Mouse (Mus musculus) WW6 (cell line): ENCODE results near the gene Cd5.
A peak's percentile ranks its signal among the peaks of the same experiment; 100 is the strongest.

Experiments
- DNase-seq: peaks from one replicate; pipeline ENCODE4 v3.0.0-alpha.2; 2013; ENCODE audit warnings: low read depth, low spot score

The Cd5 gene

GRCm38 (mm10) chr19:10729889-10730288 is 8.9 kb downstream of the Cd5 start:
- no peak for DNase-seq

GRCm38 (mm10) chr19:10724629-10725363 is 14.0 kb downstream of the Cd5 start:
- DNase-seq = no peak

DNA sequence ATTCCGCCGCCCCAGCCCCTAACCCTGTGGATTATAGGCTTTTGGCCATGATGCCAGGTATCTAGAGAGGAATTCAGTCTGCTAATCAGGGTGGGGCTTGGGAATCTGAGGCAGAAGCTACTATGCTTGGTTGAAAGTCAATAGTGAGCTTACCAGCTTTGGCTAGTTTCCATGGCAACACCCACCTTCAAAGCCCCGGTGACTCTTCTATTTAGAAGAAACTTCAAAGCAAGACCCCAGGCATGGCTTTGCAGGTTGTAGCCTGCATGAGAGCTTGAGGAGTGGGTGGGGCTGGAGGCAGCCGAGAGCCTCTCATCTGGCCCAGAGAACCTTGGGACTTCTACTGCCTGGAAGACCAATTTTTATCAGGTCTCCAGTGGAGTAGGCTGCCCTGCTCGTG is 15.2 kb downstream of the Cd5 start:
- DNase-seq = peak; percentile 65

DNA sequence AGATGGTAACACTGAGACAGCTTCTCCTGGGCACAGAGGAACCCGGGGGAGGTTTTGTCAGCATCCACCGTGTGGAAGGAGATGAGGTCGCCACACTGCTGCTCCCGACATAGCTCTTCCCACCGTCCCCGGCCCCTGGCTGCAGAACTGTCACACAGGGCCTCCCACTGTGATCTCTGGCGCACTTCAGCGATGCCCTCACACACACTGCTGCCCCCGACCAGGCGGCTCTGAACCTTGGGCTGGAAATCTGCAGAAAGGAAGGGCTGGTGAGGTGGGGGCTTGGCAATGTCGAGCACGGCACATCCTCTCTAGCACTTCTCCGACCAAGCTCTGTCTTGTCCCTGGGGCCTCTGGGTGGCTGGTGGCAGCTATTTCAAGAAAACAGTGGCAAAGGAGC is 15.7 kb downstream of the Cd5 start:
- DNase-seq = no peak

- no peak for DNase-seq
These were observed 17.7 kb downstream of the Cd5 start for GRCm38 (mm10) chr19:10721064-10721463.

- DNase-seq = no peak
These were observed 18.3 kb downstream of the Cd5 start for GRCm38 (mm10) chr19:10720524-10720923.

GRCm38 (mm10) chr19:10719751-10720150 is 19.1 kb downstream of the Cd5 start:
- DNase-seq = no peak

- DNase-seq = no peak
These were observed 20.5 kb downstream of the Cd5 start for GRCm38 (mm10) chr19:10718251-10718775.

GRCm38 (mm10) chr19:10715476-10715875 is 23.3 kb downstream of the Cd5 start:
- DNase-seq = no peak

DNA sequence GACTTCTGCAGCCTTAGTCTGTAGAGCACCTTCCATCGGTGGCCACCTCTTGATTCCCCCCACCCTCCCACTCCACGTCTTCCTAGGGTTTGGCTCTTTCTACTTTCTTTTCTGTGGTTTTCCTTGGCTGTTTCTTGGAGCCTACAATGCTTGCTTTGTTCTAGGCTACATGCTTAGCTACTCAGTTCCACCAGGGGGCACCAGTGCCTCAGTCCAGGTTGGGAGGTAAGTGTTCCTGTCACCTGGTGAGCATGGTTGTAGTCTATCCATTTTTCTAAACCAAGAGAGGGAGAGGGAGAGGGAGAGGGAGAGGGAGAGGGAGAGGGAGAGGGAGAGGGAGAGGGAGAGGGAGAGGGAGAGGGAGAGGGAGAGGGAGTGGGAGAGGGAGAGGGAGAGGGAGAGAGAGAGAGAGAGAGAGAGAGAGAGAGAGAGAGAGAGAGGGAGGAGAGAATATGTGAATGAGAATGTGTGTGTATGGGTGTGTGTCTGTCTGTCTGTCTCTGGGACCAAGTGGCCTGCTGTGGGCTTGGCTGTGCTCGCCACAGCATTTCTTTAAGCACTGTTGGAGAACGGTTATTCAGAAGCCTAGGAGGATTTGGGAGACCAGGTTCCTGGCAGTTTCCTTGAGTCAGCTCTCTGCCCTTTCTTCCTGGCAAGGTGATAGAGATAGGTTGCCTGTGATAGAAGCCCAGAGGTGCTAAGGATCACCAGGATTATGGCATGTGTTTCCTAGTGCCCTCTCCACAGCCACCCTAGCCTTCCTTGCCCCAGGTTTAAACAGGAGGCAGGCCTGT is 23.9 kb downstream of the Cd5 start:
- DNase-seq = peak; percentile 36

GRCm38 (mm10) chr19:10714168-10714567 is 24.6 kb downstream of the Cd5 start:
- DNase-seq = no peak

GRCm38 (mm10) chr19:10713551-10713950 is 25.3 kb downstream of the Cd5 start:
- no peak for DNase-seq

DNA sequence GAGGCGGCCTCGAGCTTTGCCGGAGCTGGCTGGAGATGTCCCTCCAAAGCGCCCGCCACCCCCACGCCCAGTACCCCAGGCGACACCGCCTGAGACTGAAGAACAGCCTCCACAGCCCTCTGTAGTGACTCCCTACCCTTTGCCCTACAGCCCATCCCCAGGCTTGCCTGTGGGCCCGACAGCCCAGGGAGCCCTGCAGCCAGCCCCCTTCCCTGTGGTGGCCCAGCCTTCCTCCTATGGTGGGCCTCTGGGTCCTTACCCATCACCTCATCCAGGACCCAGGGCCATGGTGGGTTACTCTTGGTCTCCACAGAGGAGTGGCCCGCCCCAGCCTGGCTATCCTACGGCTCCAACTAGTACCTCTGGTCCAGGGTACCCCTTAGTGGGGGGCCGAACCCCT is 26.2 kb downstream of the Cd5 start:
- DNase-seq = no peak

DNA sequence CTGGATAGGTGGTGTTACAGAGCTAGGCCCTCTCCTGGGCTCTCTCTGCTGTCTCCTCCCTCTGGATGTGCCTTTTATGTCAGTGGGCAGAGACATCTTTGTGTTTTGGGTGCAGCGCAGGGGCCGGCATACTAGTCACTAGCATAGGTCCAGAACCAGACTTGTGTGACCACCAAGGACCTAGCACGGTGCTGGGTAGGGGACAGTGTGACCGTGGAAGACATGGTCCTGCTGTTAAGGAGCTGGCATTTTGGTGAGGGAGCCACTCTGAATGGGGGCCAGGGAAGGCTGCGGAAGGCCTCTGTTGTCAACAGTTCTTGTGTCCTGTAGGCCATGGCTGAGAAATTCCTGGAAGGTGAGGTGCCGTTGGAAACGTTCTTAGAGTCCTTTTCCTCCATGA is 26.6 kb downstream of the Cd5 start:
- no peak for DNase-seq

GRCm38 (mm10) chr19:10710751-10711150 is 28.1 kb downstream of the Cd5 start:
- DNase-seq = no peak

- no peak for DNase-seq
These were observed 28.7 kb downstream of the Cd5 start for GRCm38 (mm10) chr19:10710088-10710511.

DNA sequence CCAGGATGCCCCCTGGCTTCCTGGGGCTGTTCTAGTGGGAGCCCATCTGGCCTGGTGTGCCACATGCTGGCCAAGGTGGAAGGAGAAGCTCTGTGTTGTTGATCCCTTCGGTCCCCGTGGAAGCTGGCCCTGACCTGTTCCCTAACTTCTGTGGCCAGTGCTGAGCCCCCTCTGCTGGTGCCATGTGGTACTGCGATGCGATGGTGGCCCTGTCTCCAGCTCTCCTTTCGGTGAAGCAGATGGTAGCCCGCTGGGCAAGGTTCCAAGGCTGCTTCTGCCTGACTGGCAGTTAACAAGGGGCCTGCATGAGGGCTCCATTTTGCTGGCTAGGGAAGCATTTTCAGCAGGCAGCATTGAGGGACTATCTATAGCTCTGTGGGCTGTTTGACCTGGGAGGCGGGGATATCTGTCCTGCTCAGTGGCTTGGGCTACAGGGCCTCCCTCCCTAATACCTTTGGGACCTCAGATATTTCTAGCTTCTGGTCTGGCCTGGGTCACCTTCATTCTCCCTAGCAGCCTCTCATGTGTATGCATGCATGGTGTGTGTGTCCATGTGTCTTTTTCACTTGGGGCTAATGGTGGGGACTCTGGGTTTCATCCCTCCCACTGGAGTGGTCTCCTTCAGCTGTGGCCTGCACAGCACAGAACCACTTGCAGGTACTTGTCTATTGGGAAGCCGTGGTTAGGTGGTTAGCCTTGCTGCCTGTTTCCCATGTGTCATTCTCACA is 29.3 kb downstream of the Cd5 start:
- DNase-seq = peak; percentile 55

- no peak for DNase-seq
These were observed 29.9 kb downstream of the Cd5 start for GRCm38 (mm10) chr19:10708900-10709299.

DNA sequence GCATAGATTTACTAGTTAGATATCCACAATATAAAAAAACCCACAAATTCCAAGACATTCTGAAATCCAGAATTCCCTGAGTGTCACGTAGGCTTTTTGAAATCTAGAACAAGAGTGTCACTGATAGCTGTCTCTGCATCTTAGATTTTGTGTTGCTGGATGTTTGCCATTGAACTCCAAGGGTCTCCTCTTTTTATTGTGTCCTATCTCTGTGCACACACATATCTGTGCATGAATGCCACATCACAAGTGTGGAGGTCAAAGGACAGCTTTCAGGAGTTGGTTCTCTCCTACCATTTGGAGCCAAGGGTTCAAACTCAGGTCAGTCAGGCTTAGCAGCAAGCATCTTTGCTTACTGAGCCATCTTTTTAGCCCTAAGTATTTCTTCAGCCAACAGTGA is 30.9 kb downstream of the Cd5 start:
- no peak for DNase-seq

GRCm38 (mm10) chr19:10707087-10707875 is 31.5 kb downstream of the Cd5 start:
- DNase-seq = no peak

GRCm38 (mm10) chr19:10703470-10703869 is 35.3 kb downstream of the Cd5 start:
- no peak for DNase-seq
